Mouse (Mus musculus) intestine, embryonic 16.5 days (tissue): Measurements from ENCODE around the gene Rab28. TPM values are rescaled to one million over a fixed set of nuclear protein-coding genes. Genes with fewer than 3 reads are reported as not detected.

Experiments
- ATAC-seq: fragments of 200-750 bp; cut with Nextera tagmentation; 2 replicates; pipeline ENCODE4 v1.8.0; 2017; ENCODE audit warnings: moderate TSS enrichment, moderate library complexity
- H3K27ac ChIP-seq: fragments of 300-500 bp; sonication (generic); 2 replicates; pipeline ENCODE4 v1.5.1; 2014; ENCODE audit warnings: mild to moderate bottlenecking, low read length
- H3K27me3 ChIP-seq: fragments of 300-500 bp; sonication (generic); replicated peaks from 2 replicates; pipeline ENCODE4 v1.6.1; 2014; ENCODE audit warnings: low read length, control low read depth, mixed read lengths; ENCODE audit not compliant: control insufficient read depth, insufficient read depth
- H3K36me3 ChIP-seq: fragments of 300-500 bp; sonication (generic); 2 replicates; pipeline ENCODE4 v1.6.1; 2014; ENCODE audit warnings: low read length, control low read depth; ENCODE audit not compliant: control insufficient read depth, insufficient read depth
- H3K4me1 ChIP-seq: fragments of 300-500 bp; sonication (generic); 2 replicates; pipeline ENCODE4 v1.6.1; 2014; ENCODE audit warnings: low read length, control low read depth, mixed read lengths; ENCODE audit not compliant: control insufficient read depth, insufficient read depth
- H3K4me2 ChIP-seq: fragments of 300-500 bp; sonication (generic); 2 replicates; pipeline ENCODE4 v1.6.1; 2014; ENCODE audit warnings: low read depth, low read length, control low read depth
- H3K4me3 ChIP-seq: fragments of 300-500 bp; sonication (generic); 2 replicates; pipeline ENCODE4 v1.5.1; 2014; ENCODE audit warnings: mild to moderate bottlenecking, low read length
- H3K9ac ChIP-seq: fragments of 300-500 bp; sonication (generic); 2 replicates; pipeline ENCODE4 v1.6.1; 2014; ENCODE audit warnings: low read depth, low read length
- H3K9me3 ChIP-seq: fragments of 300-500 bp; sonication (generic); 2 replicates; pipeline ENCODE4 v1.6.1; 2016; ENCODE audit warnings: low read length, control low read depth; ENCODE audit not compliant: control insufficient read depth
- WGBS: fragments of 180-500 bp; shearing (Covaris S2); extraction: QIAGEN DNeasy Blood & Tissue Kit; methylation state at CpG from one replicate; pipeline ENCODE4 v1.1.7; 2014; 5-methylcytosine and 5-hydroxymethylcytosine counted together
- polyA plus RNA-seq: library from polyadenylated mRNA; unstranded; fragments of >200 nt; fragmentation: Nextera tagmentation; extraction: Ambion mirVana; gene quantifications from 2 replicates; pipeline ENCODE4 v1.2.1, GENCODE M21; 2015

Gene Rab28
- polyA plus RNA-seq, 1 experiment from 2014 or later: 49.6 TPM

GRCm38 (mm10) chr5:41578051-41578450 is 129.9 kb downstream of the Rab28 start:
- no peaks in the 10 kb centered on the region for H3K36me3 ChIP-seq
- ATAC-seq: no peak
- H3K27me3 ChIP-seq: no peaks in the 10 kb centered on the region
- H3K27ac ChIP-seq: no peak overlapping the region
- no peaks in the 10 kb centered on the region for H3K9me3 ChIP-seq
- WGBS: 31% methylated on average over 2 of the region's 2 CpGs
- no peak overlapping the region for H3K9ac ChIP-seq
- no peak overlapping the region for H3K4me2 ChIP-seq
- H3K4me3 ChIP-seq: no peak overlapping the region
- H3K4me1 ChIP-seq: no peaks in the 10 kb centered on the region

Other genes with a start within 250 kb of the Rab28 start
- gene Nkx3-2, start 56.3 kb upstream of the Rab28 start, polyA plus RNA-seq: 1.5 and 1.9 TPM in 2 replicates
- gene Bod1l, start 136.2 kb upstream of the Rab28 start, polyA plus RNA-seq: 8.3 and 13.8 TPM in 2 replicates